Mouse (Mus musculus): ENCODE measurements around the gene Minos1.

DNA sequence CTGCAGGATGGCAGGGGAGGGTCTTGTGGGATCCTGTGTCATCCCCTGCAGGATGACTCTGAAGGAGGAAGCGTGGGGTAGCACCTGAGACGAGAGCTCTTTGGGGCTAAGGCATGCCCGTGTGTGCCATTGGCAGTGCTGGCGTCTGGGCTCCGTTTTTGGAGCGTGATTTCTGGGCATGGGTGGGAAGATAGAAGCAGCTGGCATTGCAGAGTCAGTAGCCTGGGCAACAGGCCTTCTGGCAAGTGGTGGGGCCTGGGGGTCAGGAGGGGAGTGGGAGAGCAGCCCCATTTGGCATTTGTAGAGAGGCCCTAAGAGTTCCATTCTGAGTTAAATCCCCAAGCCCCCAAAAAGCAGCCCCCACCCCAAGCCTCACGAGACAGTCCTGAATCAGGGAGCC is 78.1 kb downstream of the Minos1 start:
- TF ChIP-seq CTCF (IDR thresholded peaks at IDR 0.05; ENCODE audit: extremely low read depth, insufficient read depth, low read length) (no peak), POLR2A (IDR thresholded peaks at IDR 0.05; ENCODE audit: extremely low read depth, insufficient read depth, low read length) (no peak)
